Mouse (Mus musculus): ENCODE measurements around the gene March11. TPM values are rescaled to one million over a fixed set of nuclear protein-coding genes. Genes with fewer than 3 reads are reported as not detected.

March11 gene
- total RNA-seq (2023): not detected

DNA sequence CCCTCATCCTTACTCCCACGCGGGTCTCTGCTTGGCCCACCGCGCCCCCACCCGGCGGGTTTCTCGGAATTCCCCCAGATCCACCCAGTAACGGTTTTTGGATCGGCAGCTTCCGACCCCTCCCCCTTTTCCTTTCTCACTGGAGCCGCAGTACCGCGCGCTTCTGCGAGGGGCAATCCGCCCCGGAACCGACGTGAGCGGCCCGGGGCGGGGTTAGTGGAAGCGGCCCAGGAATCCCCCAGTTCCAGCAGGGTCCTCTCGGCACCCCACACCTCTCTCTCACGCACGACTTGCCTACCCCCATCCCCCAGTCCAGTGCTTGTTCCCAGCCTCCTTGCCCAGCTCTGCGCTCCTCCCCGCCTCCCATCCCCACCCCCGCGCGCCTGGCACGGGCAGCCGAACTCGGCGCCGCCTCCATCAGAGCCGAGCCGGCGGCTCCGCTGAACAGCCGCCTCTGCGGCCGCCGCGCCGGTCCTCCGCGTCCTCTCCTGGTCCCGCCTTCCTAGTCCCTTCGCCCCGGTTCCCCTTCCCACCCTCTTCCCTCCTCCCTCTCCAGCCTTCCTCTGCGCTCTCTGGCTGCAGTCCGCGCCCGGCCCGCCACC, at the start of gene March11:
TSS of gene March11 (plus strand) at position 420 of the 602 bp plus-strand sequence.

All from monocyte, adult 59 days (primary cell).